Mouse (Mus musculus) left cerebral cortex, adult 8-10 months (tissue): ENCODE results near the gene Ube2r2. TPM values are rescaled to one million over a fixed set of nuclear protein-coding genes. Genes with fewer than 3 reads are reported as not detected.

Experiments used
- DNase-seq, 2 experiments: peaks; one replicate each; pipeline ENCODE4 v3.0.0; 2022; ENCODE audit warnings: low spot score in 2 of 2
- total RNA-seq, 4 experiments: library from RNA; stranded (reverse); gene quantifications; 2 replicates each; pipeline ENCODE4 v1.2.4; 2022

Ube2r2 gene
- total RNA-seq, 4 experiments from 2014 or later: 85.5 to 101 (median 86.4) TPM

GRCm38 (mm10) chr4:41118706-41119292 lies 16.7 kb upstream of the Ube2r2 start:
- DNase-seq: no peak

- DNase-seq: peak; percentile 93 to 99
Measured at GRCm38 (mm10) chr4:41124180-41124951, 11.2 kb upstream of the Ube2r2 start, which contains the start of gene Nol6. Gene Nol6, minus strand, starts transcription at chr4:41124455.

DNA sequence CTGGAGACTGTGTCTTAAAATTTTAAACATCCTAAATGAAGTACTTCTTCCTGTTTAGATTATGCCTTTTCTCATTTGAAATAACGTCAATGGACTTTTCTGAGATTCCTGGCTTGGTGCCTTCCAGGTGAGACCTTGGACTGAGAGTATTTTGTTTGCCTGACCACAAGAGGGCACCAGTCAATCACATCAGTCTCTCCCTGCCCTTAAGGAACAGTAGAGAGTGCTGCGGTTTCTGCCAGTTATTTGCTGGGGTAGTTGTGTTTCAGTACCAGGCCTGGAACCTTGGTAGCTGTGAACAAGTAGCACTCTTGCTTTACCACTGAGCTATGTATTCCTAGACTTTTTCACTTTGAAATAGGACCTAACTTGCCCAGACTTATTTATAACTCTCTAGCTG lies 6.1 kb upstream of the Ube2r2 start:
- no peak for DNase-seq

DNA sequence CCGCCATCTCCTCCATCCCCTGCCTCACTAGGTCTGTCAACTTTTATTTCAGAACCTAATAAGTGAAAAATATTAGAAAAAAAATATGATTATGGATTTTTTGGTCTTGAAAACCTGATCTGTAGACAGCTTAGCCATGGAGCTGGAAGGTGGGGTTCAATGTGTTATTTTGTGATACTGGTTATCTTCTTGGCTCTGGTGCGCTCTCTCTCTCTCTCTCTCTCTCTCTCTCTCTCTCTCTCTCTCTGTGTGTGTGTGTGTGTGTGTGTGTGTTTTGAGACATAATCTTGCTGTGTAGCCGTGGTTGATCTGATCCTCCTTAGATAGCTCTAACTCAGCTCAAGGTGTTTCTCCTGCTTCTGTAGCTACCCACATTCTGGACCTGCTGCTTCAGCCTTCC lies 5.7 kb upstream of the Ube2r2 start:
- no peak for DNase-seq

DNA sequence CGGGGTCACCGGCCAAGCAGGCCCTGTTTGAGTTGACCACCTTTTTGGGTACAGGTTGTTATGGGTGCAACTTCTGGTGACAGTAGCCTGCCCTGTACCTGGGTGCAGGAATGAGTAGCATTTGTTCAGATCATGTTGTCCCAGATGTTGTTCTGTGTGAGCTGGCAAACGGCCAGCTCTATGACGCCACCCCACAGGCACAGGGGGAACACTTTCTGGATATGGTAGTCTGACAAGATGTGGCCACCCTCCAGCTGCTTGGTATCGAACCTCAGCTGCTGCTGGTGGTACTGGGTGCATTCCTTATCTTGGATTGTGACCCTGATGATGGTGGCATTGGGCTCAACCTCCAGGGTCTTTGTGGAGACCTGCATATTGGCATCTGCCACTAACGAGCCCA lies 3.1 kb upstream of the Ube2r2 start:
- DNase-seq: no peak

DNA sequence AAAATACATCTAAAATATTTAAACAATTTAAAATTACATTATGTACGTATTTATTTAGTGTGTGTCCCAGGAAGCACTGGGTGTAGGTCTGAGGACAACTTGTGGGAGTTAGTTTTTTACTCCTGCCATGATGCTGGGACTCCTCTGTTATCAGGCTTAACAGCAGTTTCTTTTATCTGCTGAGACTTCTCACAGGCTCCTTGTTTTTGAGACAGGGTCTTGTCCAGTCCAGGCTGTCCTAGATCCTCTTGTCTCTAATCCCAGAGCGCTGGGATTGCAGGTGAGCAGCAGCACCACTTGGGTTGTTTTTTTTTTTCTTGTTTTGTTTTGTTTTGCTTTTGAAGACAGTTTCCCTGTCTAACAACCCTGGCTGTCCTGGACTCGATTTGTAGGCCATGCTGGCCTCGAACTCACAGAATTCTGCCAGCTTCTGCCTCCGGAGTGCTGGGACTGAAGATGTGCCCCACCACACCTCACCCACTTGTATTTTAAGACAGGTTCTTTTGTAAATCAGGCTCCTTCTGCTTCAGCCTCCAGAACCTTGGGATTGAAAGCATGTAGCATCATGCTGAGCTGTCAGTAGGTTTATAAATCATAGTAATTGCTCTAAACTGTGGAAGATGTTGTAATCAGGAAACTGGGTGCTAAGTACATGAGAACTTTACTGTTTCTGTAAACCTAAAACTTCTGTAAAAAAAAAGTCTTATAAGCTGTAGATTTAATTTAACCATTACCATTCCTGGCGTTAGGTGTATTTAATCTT lies 1.8 kb upstream of the Ube2r2 start:
- DNase-seq: no peak

DNA sequence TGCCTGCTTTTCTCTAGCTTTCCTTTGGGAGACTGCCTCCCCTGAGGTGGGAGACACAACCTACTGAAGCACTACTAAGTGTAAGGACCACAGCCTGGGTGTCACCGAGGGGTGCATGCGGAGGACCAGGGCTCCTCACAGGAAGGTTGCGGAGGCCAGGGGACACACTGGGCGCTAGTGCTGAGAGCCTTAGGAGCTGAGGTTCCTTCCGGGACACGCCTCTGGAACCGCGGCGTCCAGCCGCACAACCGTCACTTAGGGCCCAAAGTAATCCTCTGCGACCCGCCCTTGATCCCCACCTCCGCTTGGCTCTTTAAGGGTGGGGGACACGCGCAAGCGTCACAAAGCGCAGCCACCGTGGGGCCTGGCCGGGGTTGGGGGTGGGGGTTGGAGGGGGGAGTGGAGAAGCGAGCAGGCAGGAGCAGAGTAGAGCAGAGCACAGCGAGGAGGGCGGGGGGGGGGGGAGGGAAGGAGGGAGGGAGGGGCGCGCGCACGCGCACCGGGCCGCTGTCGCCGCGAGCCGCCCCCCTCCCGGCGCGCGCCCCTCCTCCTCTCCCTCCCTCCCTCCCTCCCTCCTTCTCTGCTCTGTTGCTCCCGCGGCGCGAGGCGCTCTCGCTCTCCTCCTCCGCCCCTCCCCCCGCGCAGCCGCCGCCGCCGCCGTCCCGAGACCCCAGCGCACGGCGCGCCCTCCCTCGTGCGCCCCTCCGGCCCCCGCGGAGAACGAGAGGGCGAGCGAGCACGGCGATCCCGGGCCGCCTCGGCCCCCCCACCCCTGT lies 420 bp upstream of the Ube2r2 start:
- DNase-seq: peak; percentile 60 to 62

GRCm38 (mm10) chr4:41136454-41136805 lies 887 bp downstream of the Ube2r2 start:
- no peak for DNase-seq

DNA sequence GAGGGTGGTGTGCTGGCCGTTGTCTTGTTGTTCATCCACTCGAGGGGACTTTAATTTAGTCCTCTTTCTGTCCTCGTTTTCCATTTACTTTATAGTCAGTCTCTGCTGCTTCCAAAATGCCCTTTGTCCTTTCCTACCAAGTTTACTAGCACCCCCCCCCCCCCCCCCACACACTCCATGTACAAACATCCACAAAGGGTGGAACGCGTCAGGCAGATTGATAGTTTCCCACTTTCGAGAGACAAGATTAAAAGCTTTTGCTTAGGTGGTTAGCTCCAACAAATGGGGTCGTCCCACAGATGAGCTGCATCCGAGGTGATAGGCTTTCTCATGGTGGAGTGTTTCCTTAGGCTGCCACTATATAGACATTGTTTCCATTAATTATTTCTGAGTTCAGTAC lies 1.3 kb downstream of the Ube2r2 start:
- DNase-seq: no peak

- DNase-seq: no peak
Measured at GRCm38 (mm10) chr4:41140174-41140875, 4.8 kb downstream of the Ube2r2 start.

DNA sequence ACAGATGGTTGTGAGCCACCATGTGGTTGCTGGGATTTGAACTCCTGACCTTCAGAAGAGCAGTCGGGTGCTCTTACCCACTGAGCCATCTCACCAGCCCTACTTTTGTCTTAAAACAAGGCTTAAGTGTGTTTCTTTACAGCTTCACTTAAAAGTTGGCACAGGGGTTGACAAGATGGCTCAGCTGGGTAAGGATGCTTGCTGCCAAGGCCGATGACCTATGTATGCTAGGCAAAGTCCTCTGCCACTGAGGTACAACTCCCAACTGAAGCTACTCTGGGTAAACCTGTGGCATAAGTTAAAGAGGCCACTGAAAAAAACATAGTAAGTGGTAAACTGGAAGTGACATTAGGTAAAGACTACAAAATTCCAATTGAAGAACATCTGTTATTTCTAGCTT lies 7.1 kb downstream of the Ube2r2 start:
- DNase-seq: no peak

- DNase-seq: no peak
Measured at GRCm38 (mm10) chr4:41149891-41150290, 14.3 kb downstream of the Ube2r2 start.

- no peak for DNase-seq
Measured at GRCm38 (mm10) chr4:41151186-41151585, 15.6 kb downstream of the Ube2r2 start.

DNA sequence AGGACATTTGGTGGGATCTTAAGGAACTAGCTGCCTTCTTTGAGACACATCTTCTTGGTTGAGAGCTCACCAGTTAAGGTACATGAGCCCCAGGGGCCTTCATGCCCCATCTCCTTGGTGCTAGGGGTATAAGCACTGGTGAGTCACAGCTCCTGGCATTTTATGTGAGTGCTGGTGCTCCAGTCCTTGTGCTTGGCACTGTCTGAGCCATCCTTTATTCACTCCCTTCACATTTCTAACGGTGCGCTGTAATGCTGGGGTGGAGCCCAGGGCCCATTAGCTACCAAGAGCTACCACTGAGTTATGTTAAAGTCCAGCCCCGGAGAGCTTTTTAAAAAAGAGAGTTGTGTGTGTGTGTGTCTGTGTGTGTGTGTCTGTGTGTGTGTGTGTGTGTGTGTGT lies 17.6 kb downstream of the Ube2r2 start:
- DNase-seq: no peak

GRCm38 (mm10) chr4:41156961-41157360 lies 21.4 kb downstream of the Ube2r2 start:
- DNase-seq: no peak

DNA sequence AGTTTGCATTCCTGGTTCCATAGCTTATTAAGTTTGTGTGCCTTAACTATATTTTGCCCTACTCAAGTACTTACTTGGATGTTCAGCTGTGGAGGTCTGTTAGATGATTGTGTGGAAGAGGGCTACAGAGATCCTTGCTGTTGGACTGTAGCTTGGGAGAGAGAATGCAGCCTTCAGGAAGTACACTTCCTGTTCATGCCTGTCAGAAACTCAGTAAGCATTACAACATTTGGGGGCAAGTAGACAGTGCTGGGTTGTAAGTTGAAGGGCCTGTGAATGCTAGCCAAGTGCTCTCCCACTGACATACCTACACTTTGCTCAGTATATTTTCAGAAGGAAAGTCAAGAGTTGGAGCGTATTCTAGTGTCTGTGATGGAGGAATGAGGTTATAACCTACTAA lies 22.7 kb downstream of the Ube2r2 start:
- DNase-seq: no peak

DNA sequence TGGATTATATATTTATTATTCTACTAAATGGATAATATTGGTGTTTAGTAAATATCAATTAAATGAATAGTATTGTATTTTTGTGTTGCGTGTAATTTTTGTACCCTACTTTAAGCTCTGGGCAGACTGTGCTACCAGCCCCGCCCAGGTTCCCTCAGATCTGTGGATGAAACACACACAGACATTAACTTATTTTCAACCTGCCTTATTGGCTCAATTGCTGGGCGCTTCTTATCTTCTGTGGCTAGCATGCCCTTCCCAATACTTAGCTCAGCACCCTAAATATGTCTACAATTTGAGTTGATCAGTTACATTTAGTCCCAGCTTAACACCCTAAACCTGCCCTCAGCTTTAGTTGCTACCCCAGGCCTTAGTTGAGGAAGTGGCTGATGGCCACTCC lies 25.7 kb downstream of the Ube2r2 start:
- no peak for DNase-seq

GRCm38 (mm10) chr4:41164974-41165373 lies 29.4 kb downstream of the Ube2r2 start:
- DNase-seq: no peak

DNA sequence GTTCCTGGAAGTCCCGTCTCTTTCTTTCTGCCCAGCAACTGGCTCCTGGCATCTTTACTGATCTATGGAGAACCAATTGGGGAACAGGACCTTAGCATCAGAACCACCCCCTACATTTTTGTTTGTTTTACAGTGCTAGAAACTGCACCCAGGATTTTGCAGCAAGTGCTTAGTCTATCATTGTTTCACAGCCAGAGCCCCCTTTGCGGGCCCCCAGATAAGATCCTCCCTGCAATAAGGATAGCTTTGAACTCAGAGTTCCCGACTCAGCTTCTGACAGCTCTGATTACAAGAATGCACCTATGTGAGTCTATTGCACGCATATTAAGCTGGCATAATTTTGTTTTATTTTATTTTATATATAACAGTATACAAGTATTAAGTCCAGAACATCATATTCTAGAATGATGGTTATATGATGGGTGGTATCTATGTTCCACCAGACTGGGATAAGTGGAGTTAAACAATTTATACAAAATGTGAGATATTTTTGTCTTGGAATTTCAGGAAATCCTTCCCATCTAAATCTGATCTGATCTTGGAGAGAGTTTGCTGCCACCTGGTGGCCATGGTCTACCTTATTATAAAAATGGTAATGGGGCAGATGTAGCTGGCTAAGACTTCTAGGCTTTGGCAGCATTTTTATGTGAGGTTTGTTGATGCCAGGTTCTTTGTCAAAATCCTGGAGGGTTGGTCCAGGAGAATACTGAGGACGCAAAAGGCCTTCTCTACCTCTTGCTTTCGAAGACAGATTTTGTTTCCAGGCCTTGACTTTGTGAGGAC lies 30.3 kb downstream of the Ube2r2 start:
- DNase-seq: peak; percentile 46 to 55

GRCm38 (mm10) chr4:41170970-41171369 lies 35.4 kb downstream of the Ube2r2 start:
- no peak for DNase-seq
